Mouse (Mus musculus): ENCODE data around the gene Tmem121. TPM values are rescaled to one million over a fixed set of nuclear protein-coding genes. Genes with fewer than 3 reads are reported as not detected.

Tmem121 gene
- polyA plus RNA-seq, 1 experiment from 2014 or later: 0.39 TPM

Other genes starting within 250 kb of the Tmem121 start
- gene Nudt14, start 243.8 kb upstream of the Tmem121 start, polyA plus RNA-seq (2015; fragmentation: Nextera tagmentation; extraction: Ambion mirVana): 12.1 and 13.3 TPM in 2 replicates
- gene Btbd6, start 209.4 kb upstream of the Tmem121 start, polyA plus RNA-seq (2015; fragmentation: Nextera tagmentation; extraction: Ambion mirVana): 4.5 and 4.9 TPM in 2 replicates
- 22.8 and 25.7 TPM in 2 replicates for gene Brf1, start 185.2 kb upstream of the Tmem121 start, polyA plus RNA-seq (2015; fragmentation: Nextera tagmentation; extraction: Ambion mirVana)
- gene Pacs2, start 171.4 kb upstream of the Tmem121 start, polyA plus RNA-seq (2015; fragmentation: Nextera tagmentation; extraction: Ambion mirVana): 4.3 and 5.8 TPM in 2 replicates
- gene Tex22, start 111.4 kb upstream of the Tmem121 start, polyA plus RNA-seq (2015; fragmentation: Nextera tagmentation; extraction: Ambion mirVana): not detected in 2 replicates
- 3.4 and 3.5 TPM in 2 replicates for gene Mta1, start 87.7 kb upstream of the Tmem121 start, polyA plus RNA-seq (2015; fragmentation: Nextera tagmentation; extraction: Ambion mirVana)
- gene Crip2, start 45.7 kb upstream of the Tmem121 start, polyA plus RNA-seq (2015; fragmentation: Nextera tagmentation; extraction: Ambion mirVana): 41.6 and 43.8 TPM in 2 replicates
- 97.4 and 102 TPM in 2 replicates for gene Crip1, start 39.6 kb upstream of the Tmem121 start, polyA plus RNA-seq (2015; fragmentation: Nextera tagmentation; extraction: Ambion mirVana)
- gene Tedc1, start 29.5 kb upstream of the Tmem121 start, polyA plus RNA-seq (2015; fragmentation: Nextera tagmentation; extraction: Ambion mirVana): 9.1 and 9.2 TPM in 2 replicates